Mouse (Mus musculus): ENCODE data around the gene Ldb3. TPM values are rescaled to one million over a fixed set of nuclear protein-coding genes. Genes with fewer than 3 reads are reported as not detected.

Ldb3 gene
- total RNA-seq (2014; rRNA removed): 1.6 and 1.7 TPM in 2 replicates
- 1.3 and 1.4 TPM in 2 replicates for polyA plus RNA-seq (2015; fragmentation: Nextera tagmentation; extraction: Ambion mirVana)

GRCm38 (mm10) chr14:34588498-34588897 is at the start of gene Ldb3:
Gene Ldb3, minus strand, starts transcription at chr14:34588682.
- no peak within 1 kb of the TSS for H3K4me2 ChIP-seq (ENCODE audit: low read depth, low read length)
- WGBS: 82% methylated on average over 8 of the region's 8 CpGs
- no peak for TF ChIP-seq CTCF (IDR thresholded peaks at IDR 0.05; ENCODE audit: low read depth)
- no peak within 1 kb of the TSS for H3K4me3 ChIP-seq (ENCODE audit: low read length)
- H3K9ac ChIP-seq (replicated peaks; ENCODE audit: low read length): no peak within 1 kb of the TSS
- H3K9me3 ChIP-seq (ENCODE audit: low read length): no peaks in the 10 kb centered on the region
- DNase-seq (ENCODE audit: low spot score) (no peak), ATAC-seq (no peak)
- no peaks in the 10 kb centered on the region for H3K27me3 ChIP-seq (ENCODE audit: insufficient read depth, low read length)
- H3K36me3 ChIP-seq (ENCODE audit: insufficient read depth, low read length): no peaks in the 10 kb centered on the region
- H3K27ac ChIP-seq: no peak within 1 kb of the TSS
- no peaks in the 10 kb centered on the region for H3K4me1 ChIP-seq (ENCODE audit: insufficient read depth, low read length)

- Histone ChIP-seq H3K27ac (no peak overlapping the region), H3K9me3 (ENCODE audit: low read length) (no peaks in the 10 kb centered on the region), H3K9ac (replicated peaks; ENCODE audit: low read length) (no peak overlapping the region), H3K36me3 (ENCODE audit: insufficient read depth, low read length) (no peaks in the 10 kb centered on the region), H3K27me3 (ENCODE audit: insufficient read depth, low read length) (no peaks in the 10 kb centered on the region), H3K4me2 (ENCODE audit: low read depth, low read length) (no peak overlapping the region), H3K4me1 (ENCODE audit: insufficient read depth, low read length) (no peaks in the 10 kb centered on the region), H3K4me3 (ENCODE audit: low read length) (no peak overlapping the region)
- DNase-seq (ENCODE audit: low spot score) (no peak), ATAC-seq (no peak)
- 88% methylated on average over 6 of the region's 6 CpGs for WGBS
- no peak for TF ChIP-seq CTCF (IDR thresholded peaks at IDR 0.05; ENCODE audit: low read depth)
Measured at GRCm38 (mm10) chr14:34635721-34636120, 47.2 kb upstream of the Ldb3 start.

- Histone ChIP-seq H3K9ac (replicated peaks; ENCODE audit: low read length) (no peak overlapping the region), H3K27ac (no peak overlapping the region), H3K4me3 (ENCODE audit: low read length) (no peak overlapping the region), H3K36me3 (ENCODE audit: insufficient read depth, low read length) (no peaks in the 10 kb centered on the region), H3K9me3 (ENCODE audit: low read length) (no peaks in the 10 kb centered on the region), H3K4me2 (ENCODE audit: low read depth, low read length) (no peak overlapping the region), H3K4me1 (ENCODE audit: insufficient read depth, low read length) (no peaks in the 10 kb centered on the region), H3K27me3 (ENCODE audit: insufficient read depth, low read length) (no peaks in the 10 kb centered on the region)
- no peak for ATAC-seq
- WGBS: 42% methylated on average over 7 of the region's 7 CpGs
- DNase-seq (ENCODE audit: low spot score): no peak
- no peak for TF ChIP-seq CTCF (IDR thresholded peaks at IDR 0.05; ENCODE audit: low read depth)
Measured at GRCm38 (mm10) chr14:34635192-34635591, 46.7 kb upstream of the Ldb3 start.

- no peak for DNase-seq (ENCODE audit: low spot score)
Measured at GRCm38 (mm10) chr14:34632722-34633448, 44.4 kb upstream of the Ldb3 start.

GRCm38 (mm10) chr14:34626824-34627223 is 38.3 kb upstream of the Ldb3 start:
- DNase-seq (ENCODE audit: low spot score) (no peak), ATAC-seq (no peak)
- no peak for TF ChIP-seq CTCF (IDR thresholded peaks at IDR 0.05; ENCODE audit: low read depth)

More at GRCm38 (mm10) chr14:34632722-34633448, 44.4 kb upstream of the Ldb3 start:
- H3K9me3 ChIP-seq (ENCODE audit: low read length): no peaks in the 10 kb centered on the region
- no peak overlapping the region for H3K4me2 ChIP-seq (ENCODE audit: low read depth, low read length)
- H3K27ac ChIP-seq: no peak overlapping the region
- no peak for ATAC-seq
- no peaks in the 10 kb centered on the region for H3K36me3 ChIP-seq (ENCODE audit: insufficient read depth, low read length)
- H3K4me3 ChIP-seq (ENCODE audit: low read length): no peak overlapping the region
- TF ChIP-seq CTCF (IDR thresholded peaks at IDR 0.05; ENCODE audit: low read depth): no peak
- 76% methylated on average over 10 of the region's 10 CpGs for WGBS
- H3K4me1 ChIP-seq (ENCODE audit: insufficient read depth, low read length): no peaks in the 10 kb centered on the region
- H3K9ac ChIP-seq (replicated peaks; ENCODE audit: low read length): no peak overlapping the region
- H3K27me3 ChIP-seq (ENCODE audit: insufficient read depth, low read length): no peaks in the 10 kb centered on the region

GRCm38 (mm10) chr14:34623531-34624210 is 35.2 kb upstream of the Ldb3 start:
- no peak for DNase-seq (ENCODE audit: low spot score)
- WGBS: 80% methylated on average over 16 of the region's 16 CpGs
- ATAC-seq: no peak
- no peak overlapping the region for H3K4me2 ChIP-seq (ENCODE audit: low read depth, low read length)
- H3K9me3 ChIP-seq (ENCODE audit: low read length): no peaks in the 10 kb centered on the region
- H3K36me3 ChIP-seq (ENCODE audit: insufficient read depth, low read length): no peaks in the 10 kb centered on the region
- H3K27me3 ChIP-seq (ENCODE audit: insufficient read depth, low read length): no peaks in the 10 kb centered on the region
- H3K4me1 ChIP-seq (ENCODE audit: insufficient read depth, low read length): no peaks in the 10 kb centered on the region
- no peak for TF ChIP-seq CTCF (IDR thresholded peaks at IDR 0.05; ENCODE audit: low read depth)
- H3K9ac ChIP-seq (replicated peaks; ENCODE audit: low read length): no peak overlapping the region
- H3K4me3 ChIP-seq (ENCODE audit: low read length): no peak overlapping the region
- H3K27ac ChIP-seq: no peak overlapping the region

More at GRCm38 (mm10) chr14:34626824-34627223, 38.3 kb upstream of the Ldb3 start:
- Histone ChIP-seq H3K9ac (replicated peaks; ENCODE audit: low read length) (no peak overlapping the region), H3K4me2 (ENCODE audit: low read depth, low read length) (no peak overlapping the region), H3K9me3 (ENCODE audit: low read length) (no peaks in the 10 kb centered on the region), H3K4me1 (ENCODE audit: insufficient read depth, low read length) (no peaks in the 10 kb centered on the region), H3K27ac (no peak overlapping the region), H3K4me3 (ENCODE audit: low read length) (no peak overlapping the region), H3K27me3 (ENCODE audit: insufficient read depth, low read length) (no peaks in the 10 kb centered on the region), H3K36me3 (ENCODE audit: insufficient read depth, low read length) (no peaks in the 10 kb centered on the region)
- WGBS: 89% methylated on average over 7 of the region's 7 CpGs

- Histone ChIP-seq H3K4me2 (ENCODE audit: low read depth, low read length) (no peak overlapping the region), H3K4me1 (ENCODE audit: insufficient read depth, low read length) (no peaks in the 10 kb centered on the region), H3K27me3 (ENCODE audit: insufficient read depth, low read length) (no peaks in the 10 kb centered on the region), H3K27ac (no peak overlapping the region), H3K9ac (replicated peaks; ENCODE audit: low read length) (no peak overlapping the region), H3K4me3 (ENCODE audit: low read length) (no peak overlapping the region), H3K9me3 (ENCODE audit: low read length) (no peaks in the 10 kb centered on the region), H3K36me3 (ENCODE audit: insufficient read depth, low read length) (no peaks in the 10 kb centered on the region)
- DNase-seq (ENCODE audit: low spot score) (no peak), ATAC-seq (no peak)
- no peak for TF ChIP-seq CTCF (IDR thresholded peaks at IDR 0.05; ENCODE audit: low read depth)
- WGBS: 90% methylated on average over 5 of the region's 5 CpGs
Measured at GRCm38 (mm10) chr14:34623074-34623473, 34.6 kb upstream of the Ldb3 start.
